Mouse (Mus musculus) adrenal gland, adult (tissue): Measurements from ENCODE around the gene Olfr1032.
"Not testable (repeated sequence)": the region's sequence is repeated elsewhere in the genome, so short reads cannot be mapped to it uniquely, and the experiment has no call there.

Experiments used
- DNase-seq, 2 experiments: peaks; one replicate each; pipeline ENCODE4 v3.0.0; 2022 to 2023; ENCODE audit warnings: low spot score in 1 of 2; ENCODE audit not compliant: inconsistent age in 2 of 2

Olfr1032 gene

DNA sequence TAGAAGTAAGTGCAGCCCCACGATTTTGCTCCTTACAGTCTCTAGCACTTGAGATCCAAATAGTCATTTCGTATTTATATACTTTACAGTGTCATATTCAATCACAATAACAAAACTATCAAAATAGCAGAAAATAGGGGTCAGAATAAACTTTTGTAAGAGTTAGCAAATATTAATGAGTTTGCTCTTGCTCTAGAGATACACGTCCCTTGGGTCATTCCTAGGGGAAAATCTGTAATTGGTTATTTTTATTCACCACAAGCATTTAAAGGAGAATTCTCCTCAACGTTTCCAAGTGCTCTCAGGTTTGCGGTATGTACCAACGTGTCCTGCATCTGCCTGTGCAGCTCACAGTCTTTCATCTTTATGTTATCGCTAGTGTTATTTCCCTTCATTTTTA is at the start of gene Olfr1032:
Olfr1032 (plus strand) TSS at position 301 of the 400 bp plus-strand sequence.
- DNase-seq: no peak

DNA sequence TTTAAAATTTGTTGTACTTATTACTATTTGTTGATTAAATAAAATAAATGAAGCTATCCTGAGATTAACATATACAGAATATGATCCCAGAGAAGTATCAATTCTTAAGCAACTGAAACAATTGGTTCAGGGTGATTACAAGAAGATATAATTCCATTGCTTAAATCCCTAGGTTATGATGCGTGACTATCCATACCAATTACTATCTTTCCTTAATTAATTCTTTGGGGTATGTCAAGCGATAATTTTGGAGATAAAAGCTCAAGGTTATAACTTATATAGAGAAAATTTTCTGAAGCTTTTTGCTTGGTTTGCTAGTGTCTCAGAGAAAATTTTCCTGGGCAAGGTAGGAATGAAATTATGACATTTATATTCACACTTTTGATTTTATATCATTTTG is 31.7 kb upstream of the Olfr1032 start, which contains the start of gene Olfr1029:
Olfr1029 (plus strand) TSS at position 301 of the 400 bp plus-strand sequence.
- no peak for DNase-seq

DNA sequence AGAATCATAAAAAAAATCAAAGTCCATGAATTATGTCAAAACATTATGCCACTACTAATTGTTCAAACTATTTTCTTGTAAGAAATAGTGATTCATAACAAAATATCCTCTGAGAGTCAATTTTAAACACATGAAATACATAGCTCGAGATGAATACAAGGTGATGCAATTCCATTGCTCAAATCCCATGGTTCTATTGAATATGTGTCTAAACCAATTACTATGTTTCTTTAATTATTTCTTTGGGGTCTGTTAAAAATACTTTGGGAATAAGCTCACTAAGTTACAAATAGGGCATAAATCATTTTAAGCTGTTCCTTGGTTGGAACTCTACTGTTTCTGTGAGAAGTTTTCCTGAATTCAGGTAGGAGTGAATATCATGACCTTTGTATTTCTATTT is 26.4 kb upstream of the Olfr1032 start, which contains the start of gene Olfr1030:
Olfr1030 (plus strand) TSS at position 301 of the 400 bp plus-strand sequence.
- no peak for DNase-seq

DNA sequence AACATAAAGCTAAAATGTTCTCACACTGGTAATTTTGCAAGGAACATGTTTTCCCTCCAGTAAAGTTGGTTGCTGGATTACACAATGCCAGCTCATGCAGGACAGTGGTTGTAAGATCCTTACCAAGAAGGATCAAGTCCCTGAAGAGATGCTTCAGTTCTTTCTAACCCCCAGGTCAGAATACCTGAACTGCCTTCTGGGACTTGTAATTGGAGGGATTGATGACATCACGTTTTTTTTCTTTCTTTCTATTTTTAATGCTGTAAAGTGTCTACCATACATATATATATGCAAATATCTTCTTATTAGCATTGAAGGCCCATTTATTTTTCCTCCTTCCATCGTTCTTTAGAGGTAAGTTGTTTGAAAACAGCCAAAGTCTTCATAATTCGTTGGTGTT is 15.3 kb upstream of the Olfr1032 start, which contains the start of gene Olfr1031:
Olfr1031 (plus strand) TSS at position 301 of the 400 bp plus-strand sequence.
- no peak for DNase-seq

DNA sequence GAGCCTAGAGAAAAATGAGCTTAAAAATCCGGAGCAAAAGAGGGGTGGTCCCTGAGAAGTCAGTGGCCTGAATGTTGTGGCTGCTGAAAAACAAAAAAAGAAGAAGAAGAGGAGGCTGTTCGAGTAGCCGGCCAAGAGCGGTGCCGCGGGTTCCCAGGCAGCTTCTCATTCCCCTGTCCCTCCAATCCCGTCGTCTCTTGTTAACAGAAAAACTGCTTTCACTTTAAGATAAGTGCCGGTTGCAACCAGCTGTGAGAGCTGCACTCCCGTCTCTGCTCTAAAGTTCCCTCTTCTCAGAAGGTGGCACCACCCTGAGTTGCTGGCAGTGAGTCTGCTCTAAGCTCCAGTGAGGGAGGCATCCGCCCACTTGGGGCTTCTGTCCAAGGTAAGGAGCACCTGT is 15.1 kb downstream of the Olfr1032 start, which contains the start of gene Olfr1033:
Olfr1033 (plus strand) TSS at position 228 of the 400 bp plus-strand sequence.
- DNase-seq: peak; percentile 4 to 56

DNA sequence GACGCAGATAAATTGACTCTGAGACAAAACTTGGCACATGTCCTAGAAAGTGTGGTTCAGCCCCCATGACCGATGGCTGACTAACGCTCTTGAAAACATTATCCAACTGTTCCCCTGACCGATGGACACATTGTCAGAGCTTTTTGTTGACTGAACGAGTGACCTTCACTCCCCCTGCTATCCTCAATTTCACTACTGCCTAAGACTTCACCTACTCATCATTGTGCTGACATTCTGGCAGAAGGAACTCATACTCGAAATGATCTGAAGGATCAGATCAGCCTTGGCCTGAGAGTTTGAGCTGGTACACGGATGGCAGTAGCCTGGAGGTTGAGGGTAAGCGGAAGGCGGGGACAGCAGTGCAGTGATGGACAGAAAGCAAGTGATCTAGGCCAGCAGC is 16.2 kb downstream of the Olfr1032 start:
- peak; percentile 22 to 59 for DNase-seq

DNA sequence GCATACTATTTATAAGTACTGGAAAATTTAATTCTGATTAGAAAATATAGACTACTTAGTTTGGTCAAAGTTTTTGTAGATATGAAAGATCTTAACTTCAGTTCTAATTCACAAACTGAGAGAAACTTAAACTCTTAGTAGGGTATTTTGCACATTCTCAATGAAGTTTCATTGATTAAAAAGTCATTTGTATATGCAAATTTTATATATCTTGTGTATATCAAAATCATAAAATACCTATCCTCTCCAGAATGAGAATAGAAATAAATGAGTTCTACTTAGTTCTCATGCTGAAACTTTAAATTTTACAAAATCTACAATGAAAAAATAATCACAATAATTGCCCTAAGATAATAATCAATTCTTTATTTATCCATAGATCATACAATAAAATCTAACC is 40.2 kb downstream of the Olfr1032 start, which contains the start of gene Olfr1034:
Olfr1034 (plus strand) TSS at position 301 of the 400 bp plus-strand sequence.
- no peak for DNase-seq

DNA sequence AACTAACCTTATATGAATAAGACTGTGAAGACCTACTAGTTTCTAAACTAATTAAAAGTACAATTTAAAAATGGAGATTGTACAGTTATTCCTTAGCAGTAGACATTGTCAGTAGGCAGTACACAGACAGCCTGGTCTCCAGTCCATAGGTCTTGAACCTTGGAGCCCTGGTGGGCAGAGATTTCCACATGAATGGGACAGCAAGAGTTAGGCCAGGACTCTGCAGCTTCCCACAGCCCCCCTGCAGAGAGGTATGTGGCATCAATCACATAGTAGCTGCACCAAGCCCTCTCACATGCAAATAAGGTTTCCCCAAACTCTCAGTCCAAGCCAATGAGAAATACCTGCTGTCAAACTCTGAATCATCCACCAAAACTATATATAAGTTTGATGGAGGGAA is 45.4 kb downstream of the Olfr1032 start:
- DNase-seq: not testable (repeated sequence)
